Mouse (Mus musculus): ENCODE measurements around the gene Gm21497.
"Not testable (repeated sequence)": the region's sequence is repeated elsewhere in the genome, so short reads cannot be mapped to it uniquely, and the experiment has no call there.

Gene Gm21497

GRCm38 (mm10) chrY:61646446-61646845 lies at the start of gene Gm21497:
Gm21497 (plus strand) TSS chrY:61646746.
- DNase-seq = not testable (repeated sequence)

All from kidney, adult 11 months (tissue).